ENCODE assay signal across 9 mouse cellular contexts in the genomic region with DNA sequence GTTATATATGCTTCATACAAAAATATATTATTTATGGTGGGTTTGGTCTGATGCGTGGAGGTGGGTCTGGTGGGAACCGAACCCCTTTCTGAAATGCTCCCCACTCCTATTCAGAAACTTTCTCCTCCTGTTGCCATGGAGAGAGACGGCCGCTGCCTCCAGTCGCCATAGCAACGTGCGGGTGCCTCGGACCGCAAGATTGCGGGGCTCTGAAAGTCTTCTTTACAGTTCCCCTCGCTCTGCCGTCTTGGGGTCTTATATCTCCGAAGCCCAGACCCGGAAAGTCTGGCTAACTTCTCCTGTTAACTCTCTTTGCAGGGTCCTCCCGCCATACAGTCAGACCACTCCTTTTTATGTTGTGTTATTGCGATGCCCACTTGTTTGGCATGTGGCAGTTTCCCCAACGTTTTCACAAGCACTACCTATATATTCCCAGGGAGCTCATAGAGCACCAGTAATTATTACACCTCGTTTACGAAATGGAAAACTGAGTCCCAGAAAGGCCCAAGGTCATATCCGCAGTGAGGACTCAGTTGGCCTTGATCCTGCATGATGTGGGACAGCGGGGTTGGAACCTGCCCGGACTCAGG. TPM values are rescaled to one million over a fixed set of nuclear protein-coding genes. Genes with fewer than 3 reads are reported as not detected.
DNase-seq lines count a peak whose midpoint lies in the region; ATAC-seq and TF ChIP-seq lines count a peak whose summit lies in the region.
"Had no signal": no experiment of that assay in that cellular context is flagged by ENCODE, and none has a peak within 500 bp of the region (broad histone marks: within the 10 kb centered on the region; RNA-seq: fewer than 3 reads in every experiment).

No protein-coding gene starts in this region.

- H3K4me3 ChIP-seq in limb, embryonic 14.5 days (replicated peaks; ENCODE audit: low read length) = peak overlapping the region; percentile 45

- H3K9ac ChIP-seq in limb, embryonic 14.5 days (ENCODE audit: low read depth, low read length, severe bottlenecking) = no peak overlapping the region

- H3K4me2 ChIP-seq in limb, embryonic 14.5 days (replicated peaks; ENCODE audit: low read depth, low read length, severe bottlenecking) = peak overlapping the region; percentile 79; the same call in 1 of the 2 replicates

- TF ChIP-seq POLR2A in limb, embryonic 14.5 days (IDR thresholded peaks at IDR 0.05; ENCODE audit: borderline replicate concordance, extremely low read depth, insufficient read depth, insufficient read length) = no peak

- WGBS in limb, embryonic 14.5 days = 10% methylated on average over 22 of the region's 22 CpGs

- DNase-seq in embryo, embryonic 10.5 days (ENCODE audit: low spot score) = peak; percentile 23
- DNase-seq in embryo, embryonic 10 days (ENCODE audit: low spot score) = no peak
- peak; percentile 44 for DNase-seq in right cerebral cortex, postnatal 14 days
- no peak for DNase-seq in right cerebral cortex, adult 18-20 months
- no peak for DNase-seq in limb, embryonic 14.5 days (ENCODE audit: low spot score)
- DNase-seq in spleen, adult 18-20 months = no peak
- DNase-seq in gastrocnemius, adult 18-20 months (ENCODE audit: low spot score) = no peak
- DNase-seq in spleen, postnatal 4 days (ENCODE audit: low spot score in 2 of 2) = no peak

- no peaks in the 10 kb centered on the region for H3K36me3 ChIP-seq in limb, embryonic 14.5 days (ENCODE audit: control insufficient read depth, insufficient read depth, low read length)

- H3K4me1 ChIP-seq in limb, embryonic 14.5 days (ENCODE audit: control insufficient read depth, insufficient read depth, low read length) = peaks cover 13% of the 10 kb centered on the region

- no peak for ATAC-seq in limb, embryonic 14.5 days (ENCODE audit: low FRiP score, low read depth)

- peaks cover 69% of the 10 kb centered on the region for H3K27me3 ChIP-seq in limb, embryonic 14.5 days (ENCODE audit: control insufficient read depth, insufficient read depth, low read length)

- H3K9me3 ChIP-seq in limb, embryonic 14.5 days (ENCODE audit: control insufficient read depth, low read length) = no peaks in the 10 kb centered on the region

- no peak overlapping the region for H3K27ac ChIP-seq in limb, embryonic 14.5 days (replicated peaks; ENCODE audit: low read depth, low read length)

RNA-seq across cellular contexts. Expression of a gene that starts 0.4 kb away (rescaled TPM):
- 0.44 TPM in 2 replicates for polyA plus RNA-seq in limb, embryonic 14.5 days (2012; rRNA removed)
- 0.37 and 0.91 TPM in 2 replicates for polyA plus RNA-seq in limb, embryonic 14.5 days (2014; fragmentation: Nextera tagmentation; extraction: Ambion mirVana)
- total RNA-seq in gastrocnemius, adult 18-20 months (2021) = not detected
- total RNA-seq: granulocyte monocyte progenitor cell, adult 5-6 weeks had no signal

Comparison
In these comparisons a context has a peak if more than half of its experiments do, and no peak if none do; other contexts are left out.
1. DNase-seq: peak in embryo, embryonic 10.5 days (single experiment) and right cerebral cortex, postnatal 14 days (single experiment); none in embryo, embryonic 10 days (single experiment), right cerebral cortex, adult 18-20 months (single experiment), limb, embryonic 14.5 days (single experiment), spleen, adult 18-20 months (0 of 2), gastrocnemius, adult 18-20 months (single experiment) and spleen, postnatal 4 days (0 of 2).